Mouse (Mus musculus) kidney, postnatal 10 days (tissue): Measurements from ENCODE around the gene Cacnb4.

Source experiments
- DNase-seq: peaks from one replicate; pipeline ENCODE4 v3.0.0; 2021; ENCODE audit warnings: mixed read lengths

Cacnb4 gene

GRCm38 (mm10) chr2:52512865-52513388, 163.7 kb downstream of the Cacnb4 start:
- DNase-seq = no peak

- DNase-seq = no peak
Observed at GRCm38 (mm10) chr2:52512206-52512605, 164.4 kb downstream of the Cacnb4 start.

GRCm38 (mm10) chr2:52511799-52512198, 164.8 kb downstream of the Cacnb4 start:
- DNase-seq = no peak

- no peak for DNase-seq
Observed at GRCm38 (mm10) chr2:52509779-52510500, 166.7 kb downstream of the Cacnb4 start.

GRCm38 (mm10) chr2:52505164-52505563, 171.5 kb downstream of the Cacnb4 start:
- no peak for DNase-seq

- no peak for DNase-seq
Observed at GRCm38 (mm10) chr2:52504762-52505161, 171.9 kb downstream of the Cacnb4 start.

- DNase-seq = peak; percentile 31
Observed at GRCm38 (mm10) chr2:52499849-52500262, 176.8 kb downstream of the Cacnb4 start.

- DNase-seq = no peak
Observed at GRCm38 (mm10) chr2:52499101-52499537, 177.5 kb downstream of the Cacnb4 start.

- no peak for DNase-seq
Observed at GRCm38 (mm10) chr2:52495097-52495694, 181.4 kb downstream of the Cacnb4 start.

GRCm38 (mm10) chr2:52494274-52494673, 182.4 kb downstream of the Cacnb4 start:
- peak; percentile 23 for DNase-seq

GRCm38 (mm10) chr2:52492867-52493266, 183.8 kb downstream of the Cacnb4 start:
- no peak for DNase-seq

GRCm38 (mm10) chr2:52489840-52490239, 186.8 kb downstream of the Cacnb4 start:
- DNase-seq = no peak

- peak; percentile 23 for DNase-seq
Observed at GRCm38 (mm10) chr2:52483496-52483895, 193.1 kb downstream of the Cacnb4 start.

GRCm38 (mm10) chr2:52480476-52480875, 196.2 kb downstream of the Cacnb4 start:
- DNase-seq = no peak

- no peak for DNase-seq
Observed at GRCm38 (mm10) chr2:52478501-52478900, 198.1 kb downstream of the Cacnb4 start.

GRCm38 (mm10) chr2:52477550-52477907, 199.1 kb downstream of the Cacnb4 start:
- DNase-seq = no peak

GRCm38 (mm10) chr2:52476801-52477549, 199.7 kb downstream of the Cacnb4 start:
- no peak for DNase-seq

- DNase-seq = no peak
Observed at GRCm38 (mm10) chr2:52475854-52476253, 200.8 kb downstream of the Cacnb4 start.

GRCm38 (mm10) chr2:52474570-52474969, 202.1 kb downstream of the Cacnb4 start:
- DNase-seq = no peak

- no peak for DNase-seq
Observed at GRCm38 (mm10) chr2:52471545-52472291, 204.9 kb downstream of the Cacnb4 start.

- DNase-seq = no peak
Observed at GRCm38 (mm10) chr2:52470044-52470560, 206.5 kb downstream of the Cacnb4 start.

- no peak for DNase-seq
Observed at GRCm38 (mm10) chr2:52467629-52468028, 209.0 kb downstream of the Cacnb4 start.
